In genomic region chr19:46078535-46078934, GRCm38 (mm10) we compare ENCODE assay signal across 21 mouse cellular contexts. TPM values are rescaled to one million over a fixed set of nuclear protein-coding genes. Genes with fewer than 3 reads are reported as not detected.
"Had no signal": no experiment of that assay in that cellular context is flagged by ENCODE, and none has a peak within 500 bp of the region (broad histone marks: within the 10 kb centered on the region; RNA-seq: fewer than 3 reads in every experiment).

No protein-coding gene starts in this region.

- H3K27me3 ChIP-seq: kidney, embryonic 15.5 days; limb, embryonic 13.5 days; midbrain, embryonic 13.5 days; neural tube, embryonic 15.5 days had no signal

- H3K9ac ChIP-seq: limb, embryonic 13.5 days; liver, embryonic 14.5 days; midbrain, embryonic 13.5 days; neural tube, embryonic 15.5 days had no signal

- ATAC-seq: lung, postnatal 0 days; midbrain, embryonic 13.5 days had no signal

- DNase-seq: kidney, adult 18-20 months; kidney, postnatal 14 days; left cerebral cortex, postnatal 4 days; lung, adult 2 months; lung, postnatal 36 days; right cerebral cortex, adult 18-20 months; right cerebral cortex, postnatal 25 days; thymus, postnatal 14 days had no signal

- H3K4me2 ChIP-seq: neural tube, embryonic 15.5 days had no signal

- H3K9me3 ChIP-seq: kidney, embryonic 15.5 days; limb, embryonic 13.5 days; midbrain, embryonic 13.5 days; neural tube, embryonic 15.5 days had no signal

- H3K27ac ChIP-seq: kidney, embryonic 15.5 days; limb, embryonic 13.5 days; liver, embryonic 14.5 days; midbrain, embryonic 13.5 days; neural tube, embryonic 15.5 days had no signal

- H3K4me3 ChIP-seq: limb, embryonic 13.5 days; midbrain, embryonic 13.5 days; neural tube, embryonic 15.5 days had no signal

RNA-seq across cellular contexts. Expression of gene Elovl3, which starts 53.2 kb away (rescaled TPM):
- total RNA-seq: layer of hippocampus, adult 8-10 months; layer of hippocampus, postnatal 14 days; left cerebral cortex, adult 18-20 months; left cerebral cortex, postnatal 10 days; left cerebral cortex, postnatal 4 days; megakaryocyte progenitor cell, adult 5-6 weeks had no signal
- polyA plus RNA-seq: kidney, embryonic 15.5 days; large intestine, adult 2 months; lung, postnatal 0 days; small intestine, adult 2 months had no signal
